Mouse (Mus musculus): ENCODE data around the gene Ppfia3.

Ppfia3 gene

DNA sequence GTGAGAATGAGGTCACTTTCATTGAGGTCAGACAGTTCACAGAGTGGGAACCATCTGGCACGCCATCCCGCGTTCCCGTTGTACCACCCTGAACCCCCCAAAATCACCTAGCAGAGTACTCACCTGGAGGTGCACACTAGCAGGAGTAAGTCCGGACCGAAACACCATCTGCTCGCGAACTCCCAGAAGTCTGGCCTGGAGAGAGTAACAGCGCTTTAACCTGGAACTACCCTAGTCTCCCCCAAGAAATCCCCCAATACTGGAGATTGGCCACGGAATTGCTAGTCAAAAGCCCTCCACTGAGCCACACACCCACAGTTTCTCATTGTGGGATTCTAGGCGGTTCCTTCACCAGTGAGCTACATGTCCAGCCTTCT lies 26.8 kb downstream of the Ppfia3 start:
- TF ChIP-seq GATA4 (IDR thresholded peaks at IDR 0.05; ENCODE audit: insufficient replicate concordance, low read length): no peak

DNA sequence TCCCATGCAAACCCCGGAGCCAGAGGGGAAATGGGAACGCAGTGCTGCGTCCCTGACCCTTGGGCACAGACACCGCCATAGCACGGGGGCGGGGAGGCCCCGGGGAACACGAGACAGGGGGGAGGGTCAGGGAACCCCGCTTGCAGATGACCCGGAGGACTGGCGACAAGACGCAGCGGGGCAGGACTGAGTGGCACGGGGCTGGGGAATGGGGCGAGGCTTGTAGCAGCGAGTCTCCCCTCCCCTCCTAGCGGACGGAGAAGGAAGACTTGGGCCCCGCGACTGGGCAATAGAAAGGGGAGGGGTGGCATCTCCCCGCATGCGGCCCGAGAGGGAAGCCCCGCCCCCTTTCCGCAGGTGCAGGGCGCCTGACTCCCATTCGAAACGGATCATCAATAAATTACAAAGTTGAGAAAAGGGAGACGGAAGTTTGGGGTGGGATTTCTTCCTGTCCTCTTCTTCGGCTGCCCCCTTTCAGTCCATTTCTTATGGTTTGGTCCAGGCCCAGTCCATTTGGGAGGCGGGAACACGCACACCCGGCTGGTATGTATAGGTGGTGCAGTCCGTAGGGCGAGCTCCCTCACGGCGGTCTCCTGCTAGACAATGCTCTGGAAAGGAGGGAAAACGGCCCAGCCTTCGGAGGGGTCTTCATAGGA lies 27.3 kb downstream of the Ppfia3 start:
- TF ChIP-seq GATA4 (IDR thresholded peaks at IDR 0.05; ENCODE audit: insufficient replicate concordance, low read length): no peak

DNA sequence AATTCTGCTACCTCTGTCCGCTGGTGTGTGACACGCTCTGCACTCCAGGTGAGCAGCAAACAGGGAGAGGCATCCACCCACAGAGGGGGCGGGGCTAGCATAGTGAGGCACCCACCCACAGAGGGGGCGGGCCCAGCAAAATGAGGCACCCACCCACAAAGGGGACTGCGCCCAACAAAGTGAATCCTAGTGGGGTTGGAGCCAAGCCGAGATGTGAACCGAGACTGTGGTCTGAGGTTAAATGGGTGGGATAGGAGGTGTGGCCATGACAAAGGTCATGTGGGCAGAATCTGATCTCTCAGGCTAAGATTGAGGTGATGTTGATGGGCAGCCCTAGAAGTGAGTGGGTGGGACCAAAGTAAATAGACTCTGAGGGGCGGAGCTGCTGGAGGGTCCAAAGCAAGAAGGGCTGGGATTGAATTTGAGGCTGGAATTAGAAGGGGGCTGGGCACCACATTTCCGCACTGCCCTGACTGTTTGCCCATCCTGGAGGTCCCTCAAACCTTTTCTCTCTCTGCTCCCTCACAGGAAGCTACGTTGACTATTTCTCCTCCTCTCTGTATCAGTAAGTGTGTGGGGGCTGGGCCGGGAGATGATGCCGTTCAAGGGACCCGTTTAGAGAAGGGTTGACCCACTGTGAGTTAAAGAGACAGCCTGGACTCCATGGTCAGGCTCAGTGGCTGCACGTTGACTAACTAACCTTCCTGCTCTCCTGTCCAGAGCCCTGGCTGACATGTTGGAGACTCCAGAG lies 28.5 kb downstream of the Ppfia3 start:
- no peak for TF ChIP-seq GATA4 (IDR thresholded peaks at IDR 0.05; ENCODE audit: insufficient replicate concordance, low read length)

DNA sequence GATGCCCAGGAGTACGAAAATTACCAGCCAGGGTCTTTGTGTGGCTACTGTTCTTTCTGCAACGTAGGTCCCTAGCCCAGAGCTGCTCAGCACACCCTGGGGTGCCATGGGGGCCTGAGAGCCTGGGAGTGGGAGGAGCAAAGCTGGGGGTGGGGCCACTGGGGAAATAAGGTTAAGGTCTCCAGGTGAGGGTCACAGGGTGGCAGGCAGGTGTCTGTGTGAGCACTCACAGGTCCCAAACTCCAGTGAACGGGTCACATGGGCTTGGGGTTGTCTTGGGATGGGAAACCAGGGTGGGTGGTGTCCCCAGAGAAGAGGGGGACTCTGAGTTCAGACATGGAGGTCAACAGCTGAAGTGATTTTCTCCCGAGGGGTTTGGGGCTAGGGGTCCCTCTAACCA lies 29.4 kb downstream of the Ppfia3 start:
- TF ChIP-seq GATA4 (IDR thresholded peaks at IDR 0.05; ENCODE audit: insufficient replicate concordance, low read length): no peak

DNA sequence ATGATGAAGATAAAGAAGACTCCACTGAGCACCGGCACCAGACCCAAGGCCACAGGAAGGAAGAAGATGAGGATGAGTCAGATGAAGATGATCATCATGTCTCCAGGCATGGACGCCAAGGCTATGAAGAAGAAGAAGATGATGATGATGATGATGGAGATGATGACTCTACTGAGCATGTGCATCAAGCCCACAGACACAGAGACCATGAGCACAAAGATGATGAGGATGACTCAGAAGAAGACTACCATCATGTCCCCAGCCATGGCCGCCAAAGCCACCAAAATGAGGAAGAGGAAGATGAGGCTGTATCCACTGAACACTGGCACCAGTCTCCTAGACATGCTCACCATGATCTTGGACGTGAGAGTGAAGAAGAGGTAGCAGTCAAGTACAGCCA lies 30.5 kb downstream of the Ppfia3 start:
- TF ChIP-seq GATA4 (IDR thresholded peaks at IDR 0.05; ENCODE audit: insufficient replicate concordance, low read length): no peak

- TF ChIP-seq GATA4 (IDR thresholded peaks at IDR 0.05; ENCODE audit: insufficient replicate concordance, low read length): no peak
Observed at GRCm38 (mm10) chr7:45335056-45335455, 31.8 kb downstream of the Ppfia3 start, which contains the start of gene Hrc. TSS of gene Hrc (plus strand) at chr7:45335290.

GRCm38 (mm10) chr7:45334605-45335004 lies 32.2 kb downstream of the Ppfia3 start:
- no peak for TF ChIP-seq GATA4 (IDR thresholded peaks at IDR 0.05; ENCODE audit: insufficient replicate concordance, low read length)

DNA sequence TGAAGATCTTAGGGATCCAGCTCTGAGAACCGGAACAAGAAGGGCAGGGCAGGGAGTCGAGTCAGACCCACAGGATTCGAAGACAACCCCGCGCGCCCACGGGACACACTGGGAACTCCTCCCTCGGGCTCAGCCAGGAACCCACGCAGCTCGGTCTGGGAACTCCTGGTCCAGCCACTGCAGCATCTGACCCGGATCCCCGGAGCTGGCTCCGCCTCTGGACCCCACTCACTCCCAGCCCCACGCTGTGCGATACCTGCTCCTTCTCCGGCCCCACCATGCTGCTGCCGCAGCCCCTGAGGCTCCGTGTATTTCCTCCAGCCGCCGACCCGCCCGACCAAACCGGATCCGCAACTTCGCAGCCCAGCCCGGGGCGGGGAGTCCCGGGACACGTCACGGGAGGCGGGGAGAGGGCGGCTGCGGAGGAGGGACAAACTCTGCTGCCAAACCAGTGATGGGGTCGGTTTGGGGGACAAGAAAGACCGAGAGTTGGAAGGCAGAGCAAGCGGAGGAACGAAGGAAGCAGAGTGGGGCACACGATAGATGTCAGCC lies 33.3 kb downstream of the Ppfia3 start, which contains the start of gene Trpm4:
Gene Trpm4, minus strand, starts transcription at position 350 of the 552 bp plus-strand sequence.
- no peak for TF ChIP-seq GATA4 (IDR thresholded peaks at IDR 0.05; ENCODE audit: insufficient replicate concordance, low read length)

DNA sequence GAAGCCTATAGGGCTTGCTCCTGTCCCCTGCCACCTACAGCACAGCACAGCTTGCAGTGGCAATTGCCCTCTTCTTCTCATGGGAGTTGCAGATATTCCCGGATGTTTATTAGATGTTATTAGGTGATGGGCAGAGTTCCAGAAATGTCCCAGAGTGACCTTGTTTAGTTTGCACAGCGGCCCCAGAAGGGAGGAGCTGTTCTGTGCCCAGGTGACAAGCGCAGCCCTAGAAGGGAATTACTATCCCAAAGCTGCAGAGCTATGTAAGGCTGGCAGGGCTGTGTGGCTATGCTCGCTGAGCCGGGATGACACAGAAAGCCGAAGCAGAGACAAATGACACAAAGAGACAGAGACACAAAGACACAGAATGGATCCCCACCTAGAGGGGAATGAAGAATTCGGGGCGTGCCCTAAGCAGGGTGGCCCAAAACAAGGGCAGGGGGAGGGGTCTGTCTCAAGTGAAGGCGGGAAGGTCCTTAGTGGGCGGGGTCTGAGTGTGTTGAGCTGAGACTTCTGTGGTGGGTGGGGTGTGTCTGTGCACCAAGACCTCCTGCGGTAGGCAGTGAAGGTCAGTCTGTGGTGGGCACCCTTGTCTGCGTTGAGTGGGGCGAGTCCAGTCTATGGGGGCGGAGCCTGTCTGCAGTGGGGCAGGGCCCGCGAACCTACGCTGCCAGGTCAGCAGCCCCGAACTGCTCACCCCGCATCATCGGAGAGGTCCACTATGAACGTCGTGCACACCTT lies 34.0 kb downstream of the Ppfia3 start:
- TF ChIP-seq GATA4 (IDR thresholded peaks at IDR 0.05; ENCODE audit: insufficient replicate concordance, low read length): no peak

- no peak for TF ChIP-seq GATA4 (IDR thresholded peaks at IDR 0.05; ENCODE audit: insufficient replicate concordance, low read length)
Observed at GRCm38 (mm10) chr7:45331502-45331901, 35.3 kb downstream of the Ppfia3 start.

- no peak for TF ChIP-seq GATA4 (IDR thresholded peaks at IDR 0.05; ENCODE audit: insufficient replicate concordance, low read length)
Observed at GRCm38 (mm10) chr7:45328841-45329475, 37.9 kb downstream of the Ppfia3 start.

DNA sequence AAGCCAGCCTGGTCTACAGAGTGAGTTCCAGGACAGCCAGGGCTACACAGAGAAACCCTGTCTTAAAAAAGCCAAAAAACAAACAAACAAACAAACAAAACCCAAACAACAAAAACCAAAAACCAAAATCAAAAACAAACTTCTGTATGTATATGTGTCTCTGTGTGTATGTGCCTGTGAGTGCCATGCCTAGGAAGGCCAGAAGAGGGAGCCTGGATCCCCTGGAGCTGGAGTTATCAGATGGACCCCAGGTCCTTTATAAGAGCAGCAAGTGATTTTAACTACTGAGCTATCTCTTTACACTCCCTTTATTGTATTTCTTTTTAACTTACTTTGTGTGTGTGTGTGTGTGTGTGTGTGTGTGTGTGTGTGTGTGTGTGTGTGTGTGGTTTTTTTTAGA lies 41.0 kb downstream of the Ppfia3 start:
- TF ChIP-seq GATA4 (IDR thresholded peaks at IDR 0.05; ENCODE audit: insufficient replicate concordance, low read length): no peak

- no peak for TF ChIP-seq GATA4 (IDR thresholded peaks at IDR 0.05; ENCODE audit: insufficient replicate concordance, low read length)
Observed at GRCm38 (mm10) chr7:45323069-45323468, 43.8 kb downstream of the Ppfia3 start.

GRCm38 (mm10) chr7:45322245-45322644 lies 44.6 kb downstream of the Ppfia3 start:
- TF ChIP-seq GATA4 (IDR thresholded peaks at IDR 0.05; ENCODE audit: insufficient replicate concordance, low read length): no peak

GRCm38 (mm10) chr7:45316536-45316935 lies 50.3 kb downstream of the Ppfia3 start:
- TF ChIP-seq GATA4 (IDR thresholded peaks at IDR 0.05; ENCODE audit: insufficient replicate concordance, low read length): no peak
